Mouse (Mus musculus): ENCODE measurements around the gene Vmn2r113. TPM values are rescaled to one million over a fixed set of nuclear protein-coding genes. Genes with fewer than 3 reads are reported as not detected.
"Not testable (repeated sequence)": the region's sequence is repeated elsewhere in the genome, so short reads cannot be mapped to it uniquely, and the experiment has no call there.

Vmn2r113 gene
- total RNA-seq (2017) = 0.10 TPM in 1 of 3 replicates, not detected in the others

DNA sequence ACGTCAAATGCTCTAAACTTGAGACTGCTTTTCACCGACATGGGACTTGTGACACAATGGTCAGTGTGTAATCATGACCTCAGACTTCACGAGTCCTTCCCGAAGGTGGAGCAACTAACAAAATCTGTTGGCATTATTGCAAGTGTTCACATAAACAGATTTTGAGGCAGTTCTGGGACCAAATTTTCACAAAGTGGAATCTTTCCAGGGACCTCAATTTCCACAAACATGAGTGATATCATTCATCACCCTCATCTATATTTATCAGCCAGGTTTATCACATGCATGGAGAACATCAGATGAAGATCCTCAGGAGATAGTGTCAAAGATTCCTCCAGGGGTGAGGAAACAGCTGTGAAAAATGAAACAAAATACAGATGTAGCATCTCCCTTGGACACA lies at the start of gene Vmn2r113:
Gene Vmn2r113 (plus strand): TSS at position 301 of the 400 bp plus-strand sequence.
- ATAC-seq (replicated peaks; ENCODE audit: insufficient number of reproducible peaks, low FRiP score, low TSS enrichment, poor library complexity, severe bottlenecking) = not testable (repeated sequence)

Other genes starting within 250 kb of the Vmn2r113 start
- 20.8 to 26.5 TPM (median 26.3 TPM) in 3 replicates for gene Zfp945, start 75.8 kb upstream of the Vmn2r113 start, total RNA-seq (2017)
- 0.29 TPM in 1 of 3 replicates, not detected in the others for gene Vmn2r-ps130, start 118.2 kb downstream of the Vmn2r113 start, total RNA-seq (2017)